Mouse (Mus musculus): ENCODE results near the gene Thsd4. TPM values are rescaled to one million over a fixed set of nuclear protein-coding genes. Genes with fewer than 3 reads are reported as not detected.

The Thsd4 gene
- polyA plus RNA-seq, 1 experiment from 2014 or later, result 31.0 TPM

DNA sequence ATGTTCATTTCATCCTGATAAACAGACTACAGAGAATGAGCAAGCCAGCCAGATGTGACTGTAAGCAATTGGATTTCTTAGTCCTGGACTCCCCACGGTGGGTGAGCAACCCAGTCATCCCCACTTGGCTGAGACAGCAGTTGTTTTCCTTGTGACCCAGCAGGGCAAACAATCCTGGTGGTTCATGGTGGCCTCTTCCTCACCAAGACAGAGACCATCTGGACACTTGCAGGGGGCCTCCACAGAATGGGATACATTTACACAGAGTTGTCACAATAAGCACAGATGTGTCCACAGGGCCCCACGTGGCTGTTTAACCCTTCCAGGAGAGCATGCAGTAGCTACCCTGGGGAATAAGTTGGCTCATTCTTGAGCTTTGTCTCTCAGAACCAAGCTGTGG lies 123.8 kb downstream of the Thsd4 start:
- peak; percentile 62; the same call in 1 of the 2 replicates for ATAC-seq (replicated peaks; ENCODE audit: low FRiP score)
- no peak overlapping the region for H3K4me3 ChIP-seq (replicated peaks)
- H3K9ac ChIP-seq, result no peak overlapping the region
- peaks cover 16% of the 10 kb centered on the region for H3K27me3 ChIP-seq
- 12% methylated on average over 2 of the region's 2 CpGs for WGBS
- H3K4me1 ChIP-seq, result peaks cover 31% of the 10 kb centered on the region
- peaks cover 9% of the 10 kb centered on the region for H3K36me3 ChIP-seq
- H3K9me3 ChIP-seq (replicated peaks), result no peaks in the 10 kb centered on the region
- no peak overlapping the region; the same call in 1 of the 2 replicates for H3K27ac ChIP-seq
- no peak overlapping the region for H3K4me2 ChIP-seq

DNA sequence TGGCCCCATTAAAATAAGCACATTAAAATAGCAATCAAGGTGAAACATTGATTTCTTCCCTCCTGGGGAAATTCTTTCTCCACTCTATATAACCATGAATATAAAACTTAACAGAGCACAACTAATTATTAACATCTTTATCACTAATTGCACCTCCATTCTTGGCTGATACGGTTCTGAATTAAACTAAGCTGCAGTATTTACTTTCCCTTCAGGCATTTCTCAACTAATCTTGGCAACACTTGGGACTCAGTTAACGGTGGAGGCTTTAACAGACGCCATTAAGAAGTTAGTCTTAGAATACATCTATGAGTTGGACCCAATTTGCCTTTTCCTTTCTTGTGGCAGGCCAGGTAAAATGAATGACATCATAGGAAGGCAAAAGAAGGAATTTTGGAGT lies 125.8 kb downstream of the Thsd4 start:
- no peak overlapping the region for H3K4me2 ChIP-seq
- peaks cover 31% of the 10 kb centered on the region for H3K4me1 ChIP-seq
- H3K9ac ChIP-seq, result no peak overlapping the region
- H3K27ac ChIP-seq, result no peak overlapping the region
- H3K36me3 ChIP-seq, result peaks cover 13% of the 10 kb centered on the region
- no peak for ATAC-seq (replicated peaks; ENCODE audit: low FRiP score)
- no peak overlapping the region for H3K4me3 ChIP-seq (replicated peaks)
- 58% methylated on average over 3 of the region's 3 CpGs for WGBS
- peaks cover 15% of the 10 kb centered on the region for H3K27me3 ChIP-seq
- no peaks in the 10 kb centered on the region for H3K9me3 ChIP-seq (replicated peaks)

DNA sequence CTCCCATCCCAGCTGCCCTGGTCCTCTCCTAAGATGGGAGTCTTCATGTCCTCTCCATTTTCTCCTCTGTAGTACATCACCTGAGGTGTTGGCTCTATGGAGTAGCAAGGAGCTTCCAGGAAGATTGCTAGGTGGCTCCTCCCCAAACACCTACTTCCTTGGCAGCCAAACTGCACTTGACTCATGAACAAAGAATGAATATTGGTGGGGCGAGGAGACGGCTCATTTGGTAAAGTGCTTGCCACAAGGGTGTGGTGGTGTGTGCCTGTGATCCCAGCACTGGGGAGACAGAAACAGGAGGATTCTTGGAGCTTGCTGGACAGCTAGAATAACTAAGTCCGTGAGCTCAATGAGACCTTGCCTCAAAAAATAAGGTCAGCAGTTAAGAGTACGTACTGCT lies 128.9 kb downstream of the Thsd4 start:
- Histone ChIP-seq H3K9ac (no peak overlapping the region), H3K4me2 (no peak overlapping the region), H3K36me3 (peaks cover 16% of the 10 kb centered on the region), H3K27me3 (peaks cover 5% of the 10 kb centered on the region; the same call in 1 of the 2 replicates), H3K9me3 (replicated peaks) (no peaks in the 10 kb centered on the region), H3K27ac (no peak overlapping the region), H3K4me1 (peaks cover 24% of the 10 kb centered on the region), H3K4me3 (replicated peaks) (no peak overlapping the region)
- 87% methylated on average over 4 of the region's 4 CpGs for WGBS
- ATAC-seq (replicated peaks; ENCODE audit: low FRiP score), result no peak

DNA sequence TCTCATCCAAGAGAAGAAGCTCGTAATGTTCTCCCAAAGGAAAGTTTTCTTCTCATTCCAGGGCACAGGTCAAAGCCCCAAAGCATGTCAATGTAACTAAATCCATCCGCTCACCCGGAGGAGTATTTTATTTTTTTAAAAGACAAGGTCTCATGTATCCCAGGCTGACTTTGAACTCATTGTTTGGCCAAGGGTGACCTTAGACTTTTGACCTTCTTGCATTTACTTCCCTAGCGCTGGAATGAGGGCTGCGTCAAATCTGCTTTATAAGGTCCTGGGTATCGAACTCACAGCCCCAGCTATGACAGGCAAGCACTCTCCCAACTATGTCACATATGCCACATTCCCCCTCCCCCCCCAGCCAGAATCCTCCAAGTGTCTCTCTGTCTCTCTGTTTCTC lies 137.1 kb downstream of the Thsd4 start:
- ATAC-seq (replicated peaks; ENCODE audit: low FRiP score), result no peak; the same call in 1 of the 2 replicates
- Histone ChIP-seq H3K27ac (no peak overlapping the region), H3K9ac (no peak overlapping the region), H3K9me3 (replicated peaks) (no peaks in the 10 kb centered on the region), H3K4me2 (no peak overlapping the region), H3K4me3 (replicated peaks) (no peak overlapping the region), H3K4me1 (peaks cover 24% of the 10 kb centered on the region), H3K27me3 (no peaks in the 10 kb centered on the region), H3K36me3 (no peaks in the 10 kb centered on the region)
- WGBS, result 28% methylated on average over 6 of the region's 6 CpGs

DNA sequence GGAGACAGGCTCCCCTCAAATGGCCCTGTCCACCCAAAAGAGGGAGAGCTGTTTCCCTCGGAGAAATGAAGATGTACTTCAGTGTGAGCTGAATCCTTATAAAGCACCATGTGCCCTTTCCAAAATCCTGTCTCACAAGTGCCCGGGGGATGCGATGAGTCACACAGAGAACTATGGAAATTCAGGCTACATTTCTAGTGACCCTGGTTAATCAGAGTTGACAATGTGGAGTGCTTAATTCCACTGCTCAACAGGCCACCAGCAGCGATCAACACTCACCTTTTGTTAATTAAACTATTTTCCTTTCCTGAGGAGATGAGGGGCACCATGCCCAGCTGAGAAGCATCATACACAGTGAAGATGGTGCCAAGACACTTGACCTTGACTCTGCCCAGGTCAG lies 138.9 kb downstream of the Thsd4 start:
- Histone ChIP-seq H3K4me2 (no peak overlapping the region), H3K4me1 (peaks cover 28% of the 10 kb centered on the region), H3K9ac (no peak overlapping the region), H3K4me3 (replicated peaks) (no peak overlapping the region), H3K27ac (no peak overlapping the region), H3K27me3 (no peaks in the 10 kb centered on the region), H3K36me3 (no peaks in the 10 kb centered on the region), H3K9me3 (replicated peaks) (no peaks in the 10 kb centered on the region)
- 79% methylated on average over 4 of the region's 4 CpGs for WGBS
- no peak for ATAC-seq (replicated peaks; ENCODE audit: low FRiP score)

DNA sequence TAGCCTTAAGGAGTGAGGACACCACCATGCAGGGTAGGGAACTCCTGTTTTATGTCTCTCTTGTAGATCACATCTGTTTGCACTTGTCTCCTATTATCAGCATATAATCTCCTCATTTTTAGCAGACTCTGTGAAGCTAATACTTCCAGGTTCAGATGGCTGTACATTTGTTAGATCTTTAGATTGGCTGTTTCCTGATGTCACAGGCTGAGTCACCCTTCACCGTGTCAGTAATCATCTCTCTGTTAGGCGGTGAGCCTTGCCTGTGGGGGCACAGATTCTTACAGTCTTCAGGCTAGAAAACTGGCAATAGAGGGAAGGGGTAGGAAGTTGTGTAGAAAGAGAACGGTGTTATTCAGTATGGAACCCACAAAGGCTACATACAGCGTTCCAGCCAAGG lies 139.3 kb downstream of the Thsd4 start:
- H3K27me3 ChIP-seq, result no peaks in the 10 kb centered on the region
- H3K4me3 ChIP-seq (replicated peaks), result no peak overlapping the region
- H3K36me3 ChIP-seq, result no peaks in the 10 kb centered on the region
- no peaks in the 10 kb centered on the region for H3K9me3 ChIP-seq (replicated peaks)
- no peak overlapping the region for H3K9ac ChIP-seq
- WGBS, result 66% methylated on average over 4 of the region's 4 CpGs
- H3K27ac ChIP-seq, result no peak overlapping the region
- H3K4me2 ChIP-seq, result no peak overlapping the region
- H3K4me1 ChIP-seq, result peaks cover 28% of the 10 kb centered on the region
- no peak for ATAC-seq (replicated peaks; ENCODE audit: low FRiP score)

DNA sequence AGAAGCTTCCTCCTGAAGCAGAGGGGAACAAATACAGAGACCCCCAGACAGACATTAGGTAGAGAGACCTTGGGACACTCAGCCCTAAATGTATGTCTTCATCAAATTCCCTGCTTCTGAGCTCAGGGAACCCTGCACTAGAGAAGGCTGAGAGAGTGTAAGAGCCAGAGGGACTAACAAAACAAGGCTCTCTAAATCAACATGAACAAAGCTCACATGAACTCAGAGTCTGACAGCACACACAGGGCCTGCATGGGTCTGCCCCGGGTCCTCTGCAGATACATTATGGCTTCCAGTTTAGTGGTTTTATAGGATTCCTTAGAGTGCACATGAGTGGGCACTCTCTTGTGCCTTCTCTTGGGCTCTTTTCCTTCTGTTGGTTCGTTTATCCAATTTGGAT lies 140.8 kb downstream of the Thsd4 start:
- no peak overlapping the region for H3K4me2 ChIP-seq
- no peaks in the 10 kb centered on the region for H3K27me3 ChIP-seq
- WGBS, result 64% methylated on average over 2 of the region's 2 CpGs
- no peak overlapping the region for H3K27ac ChIP-seq
- H3K9ac ChIP-seq, result no peak overlapping the region
- H3K36me3 ChIP-seq, result no peaks in the 10 kb centered on the region
- ATAC-seq (replicated peaks; ENCODE audit: low FRiP score), result no peak
- H3K4me3 ChIP-seq (replicated peaks), result no peak overlapping the region
- H3K9me3 ChIP-seq (replicated peaks), result no peaks in the 10 kb centered on the region
- peaks cover 28% of the 10 kb centered on the region for H3K4me1 ChIP-seq

DNA sequence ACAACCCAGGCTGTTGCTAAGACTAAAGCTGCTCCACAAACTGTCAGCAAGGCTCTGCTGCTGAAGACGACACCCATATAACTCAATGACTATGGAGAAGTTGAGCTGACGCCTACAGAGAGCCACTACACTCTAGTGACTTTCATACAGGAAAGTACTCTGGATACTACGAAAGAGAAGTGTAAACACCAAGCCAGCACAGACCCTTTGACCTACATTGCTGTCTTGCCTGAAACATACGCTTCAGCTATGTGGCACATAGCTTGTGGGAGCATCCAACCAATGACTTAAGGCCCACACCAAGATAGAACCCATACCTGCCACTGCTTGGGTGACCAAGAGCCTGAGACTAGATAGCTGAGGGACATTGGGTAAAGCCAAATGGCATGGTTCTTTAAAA lies 141.3 kb downstream of the Thsd4 start:
- Histone ChIP-seq H3K4me3 (replicated peaks) (no peak overlapping the region), H3K9ac (no peak overlapping the region), H3K27ac (no peak overlapping the region), H3K36me3 (no peaks in the 10 kb centered on the region), H3K4me1 (peaks cover 28% of the 10 kb centered on the region), H3K4me2 (no peak overlapping the region), H3K27me3 (no peaks in the 10 kb centered on the region), H3K9me3 (replicated peaks) (no peaks in the 10 kb centered on the region)
- 84% methylated on average over 4 of the region's 4 CpGs for WGBS
- no peak for ATAC-seq (replicated peaks; ENCODE audit: low FRiP score)

DNA sequence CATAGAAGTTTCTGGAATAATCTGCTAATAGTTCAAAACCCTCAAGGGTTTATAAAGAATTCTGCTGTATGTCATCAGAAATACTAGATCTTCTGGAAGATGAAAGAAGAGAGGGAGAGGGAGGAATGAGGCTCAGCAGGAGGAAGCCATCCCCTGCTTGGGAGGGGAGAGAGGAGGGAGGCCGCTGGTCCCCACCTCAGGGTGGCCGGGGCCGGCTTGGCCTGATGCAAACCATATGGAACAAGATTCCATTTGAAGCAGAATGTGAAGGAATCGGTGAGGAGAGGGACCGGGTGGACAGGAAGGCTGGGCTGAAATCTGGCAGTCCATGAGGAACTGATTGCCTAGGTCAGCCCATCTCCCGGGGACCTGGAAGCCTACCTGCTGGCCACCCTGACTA lies 143.6 kb downstream of the Thsd4 start:
- Histone ChIP-seq H3K4me2 (no peak overlapping the region), H3K4me3 (replicated peaks) (no peak overlapping the region), H3K4me1 (peaks cover 30% of the 10 kb centered on the region), H3K9ac (no peak overlapping the region), H3K36me3 (no peaks in the 10 kb centered on the region; the same call in 1 of the 2 replicates), H3K27me3 (no peaks in the 10 kb centered on the region), H3K9me3 (replicated peaks) (no peaks in the 10 kb centered on the region), H3K27ac (peak overlapping the region; percentile 18; the same call in 1 of the 2 replicates)
- ATAC-seq (replicated peaks; ENCODE audit: low FRiP score), result no peak
- 49% methylated on average over 6 of the region's 6 CpGs for WGBS

DNA sequence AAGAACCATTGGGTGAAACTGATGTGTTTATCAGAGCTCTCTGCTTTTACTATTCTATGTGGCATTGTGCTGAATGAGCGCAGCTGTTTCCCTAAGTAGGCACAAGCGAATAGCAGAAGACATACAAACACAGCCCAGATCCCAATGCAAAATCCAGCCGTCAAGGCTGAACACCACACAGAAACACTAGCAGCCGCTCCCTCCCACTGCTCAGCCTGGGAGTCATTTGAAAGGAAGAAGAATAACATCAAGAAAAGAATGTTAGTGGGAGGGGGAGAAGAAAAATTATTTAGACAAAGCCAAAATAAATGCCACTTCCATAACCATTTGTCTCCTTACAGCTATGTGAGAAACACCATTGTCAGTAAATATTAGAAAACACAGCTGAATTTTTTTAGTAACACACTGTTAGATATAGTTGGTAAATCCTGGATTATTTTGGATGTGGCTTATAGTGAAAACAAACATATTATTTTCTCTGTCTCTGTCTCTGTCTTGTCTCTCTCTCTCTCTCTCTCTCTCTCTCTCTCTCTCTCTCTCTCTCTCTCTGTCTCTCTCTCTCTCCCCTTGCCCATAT lies 148.6 kb downstream of the Thsd4 start:
- WGBS, result 54% methylated on average over 4 of the region's 4 CpGs
- no peak for ATAC-seq (replicated peaks; ENCODE audit: low FRiP score)
- Histone ChIP-seq H3K9me3 (replicated peaks) (no peaks in the 10 kb centered on the region), H3K9ac (no peak overlapping the region), H3K4me2 (no peak overlapping the region), H3K27me3 (no peaks in the 10 kb centered on the region), H3K4me1 (peaks cover 21% of the 10 kb centered on the region), H3K4me3 (replicated peaks) (no peak overlapping the region), H3K27ac (peak overlapping the region; percentile 58; the same call in 1 of the 2 replicates), H3K36me3 (peaks cover 10% of the 10 kb centered on the region)

DNA sequence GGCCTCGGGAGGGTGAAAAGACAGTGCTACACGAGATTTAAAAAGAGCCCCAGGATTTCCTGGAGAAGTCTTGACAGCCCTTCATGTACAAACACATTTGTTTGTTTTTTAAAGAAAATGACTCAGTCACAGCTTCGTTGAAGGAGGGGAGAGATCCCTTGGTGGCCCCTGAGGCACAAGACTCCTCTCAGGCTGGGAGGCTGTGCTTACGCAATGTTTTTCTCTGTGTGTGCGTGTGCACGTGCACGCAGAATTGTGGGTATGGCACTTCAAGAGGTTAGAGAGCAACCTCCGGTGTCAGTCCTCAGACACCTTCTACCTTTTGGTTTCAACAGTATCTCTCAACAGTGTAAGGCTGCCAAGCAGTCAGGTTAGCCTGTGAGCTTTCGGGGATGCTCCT lies 153.3 kb downstream of the Thsd4 start:
- WGBS, result 58% methylated on average over 9 of the region's 9 CpGs
- no peak for ATAC-seq (replicated peaks; ENCODE audit: low FRiP score)
- H3K27ac ChIP-seq, result no peak overlapping the region
- no peak overlapping the region for H3K4me3 ChIP-seq (replicated peaks)
- H3K9me3 ChIP-seq (replicated peaks), result no peaks in the 10 kb centered on the region
- H3K4me2 ChIP-seq, result no peak overlapping the region
- H3K27me3 ChIP-seq, result no peaks in the 10 kb centered on the region
- H3K4me1 ChIP-seq, result peaks cover 34% of the 10 kb centered on the region
- no peak overlapping the region for H3K9ac ChIP-seq
- peaks cover 10% of the 10 kb centered on the region; the same call in 1 of the 2 replicates for H3K36me3 ChIP-seq

DNA sequence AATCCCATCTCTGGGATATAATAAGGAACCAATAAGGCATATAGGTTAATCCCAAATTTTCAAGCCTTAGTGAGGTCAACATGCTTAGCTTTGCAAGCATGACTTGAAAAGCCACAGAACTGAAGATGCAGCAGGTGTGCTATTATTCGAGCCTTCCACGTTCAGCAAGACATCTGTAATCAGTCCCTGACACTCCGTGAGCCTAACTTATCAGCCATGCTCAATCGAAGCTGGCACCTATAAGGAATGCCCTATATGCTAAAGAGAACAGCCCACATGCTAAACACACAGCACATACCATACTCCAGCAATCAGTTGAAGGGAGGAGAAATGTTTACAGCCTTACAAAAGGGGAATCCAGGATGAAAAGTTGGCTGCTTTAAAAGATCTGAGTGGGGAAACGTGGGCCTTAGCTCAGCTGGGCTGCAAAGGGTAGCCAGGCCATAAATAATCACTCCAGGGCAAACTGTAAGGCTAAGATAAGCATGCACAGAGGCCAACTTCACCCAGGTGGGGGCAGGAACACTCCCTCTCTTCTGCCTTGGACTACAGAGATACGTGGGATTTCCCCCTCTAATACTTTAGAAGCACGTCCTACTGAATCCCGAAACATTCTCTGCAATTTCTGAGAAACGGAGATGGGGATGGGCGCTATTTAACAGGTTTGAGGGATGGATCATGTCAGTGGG lies 154.1 kb downstream of the Thsd4 start:
- H3K36me3 ChIP-seq, result peaks cover 10% of the 10 kb centered on the region; the same call in 1 of the 2 replicates
- no peak overlapping the region for H3K27ac ChIP-seq
- WGBS, result 61% methylated on average over 10 of the region's 10 CpGs
- peaks cover 31% of the 10 kb centered on the region for H3K4me1 ChIP-seq
- ATAC-seq (replicated peaks; ENCODE audit: low FRiP score), result no peak
- H3K9me3 ChIP-seq (replicated peaks), result no peaks in the 10 kb centered on the region
- no peak overlapping the region for H3K4me3 ChIP-seq (replicated peaks)
- H3K9ac ChIP-seq, result no peak overlapping the region
- no peak overlapping the region for H3K4me2 ChIP-seq
- no peaks in the 10 kb centered on the region for H3K27me3 ChIP-seq
